Comparison of ENCODE assay signal across 8 mouse cellular contexts in the genomic region with DNA sequence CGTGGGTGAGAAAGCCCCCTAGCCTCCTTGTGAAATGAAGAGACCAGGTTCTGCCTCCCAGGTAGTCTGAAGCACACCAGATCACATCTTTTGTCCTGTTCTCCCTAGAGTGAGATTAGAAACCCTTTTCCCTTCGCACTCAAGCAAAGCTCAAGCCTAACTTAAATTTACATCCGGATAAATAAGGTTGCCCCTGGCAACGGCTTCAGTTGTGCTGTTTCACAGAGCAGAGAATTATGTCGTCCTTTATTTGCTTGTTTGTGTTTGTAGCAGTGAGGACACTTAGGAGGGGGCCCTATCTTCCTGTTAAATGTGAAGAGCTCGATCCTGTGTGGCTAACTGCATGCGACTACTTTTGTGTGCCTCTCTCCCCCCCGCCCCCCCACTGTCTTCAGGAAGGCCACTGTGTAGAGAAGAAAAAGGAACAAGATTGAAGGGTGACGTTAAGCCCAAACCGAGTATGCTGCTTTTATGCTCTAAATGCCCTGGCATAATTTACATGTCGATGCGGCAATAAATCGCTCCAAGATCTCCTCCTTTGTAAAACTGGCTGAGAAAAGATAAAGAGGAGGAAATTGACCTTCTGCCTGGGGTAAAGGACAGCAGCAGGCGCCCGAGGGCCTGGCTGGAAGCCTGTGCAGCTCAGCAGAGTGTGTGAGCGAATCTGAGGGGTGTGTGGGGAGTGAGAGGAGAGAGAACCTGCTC.
DNase-seq lines count a peak whose midpoint lies in the region; ATAC-seq and TF ChIP-seq lines count a peak whose summit lies in the region.

No protein-coding gene starts in this region.

- H3K36me3 ChIP-seq in forebrain, embryonic 15.5 days = no peaks in the 10 kb centered on the region

- peak; percentile 57; the same call in 1 of the 2 replicates for ATAC-seq in cerebellum, adult (ENCODE audit: insufficient number of reproducible peaks, low FRiP score, low TSS enrichment)
- peak; percentile 79 for ATAC-seq in forebrain, embryonic 15.5 days (replicated peaks)

- H3K4me1 ChIP-seq in forebrain, embryonic 15.5 days = peaks cover 38% of the 10 kb centered on the region

- peak overlapping the region; percentile 30 for H3K4me2 ChIP-seq in forebrain, embryonic 15.5 days (replicated peaks)

- no peak overlapping the region for H3K4me3 ChIP-seq in forebrain, embryonic 15.5 days
- no peak overlapping the region for H3K4me3 ChIP-seq in layer of hippocampus, adult 2 months

- peak overlapping the region; percentile 75 for H3K27ac ChIP-seq in forebrain, embryonic 15.5 days (replicated peaks)
- H3K27ac ChIP-seq in layer of hippocampus, adult 2 months = no peak overlapping the region

- 2% methylated on average over 16 of the region's 16 CpGs for WGBS in forebrain, embryonic 15.5 days

- peak; percentile 22 to 76 for DNase-seq in adrenal gland, adult (ENCODE audit: inconsistent age in 2 of 2, low spot score in 1 of 2)
- DNase-seq in adrenal gland, postnatal 4 days (ENCODE audit: low spot score in 2 of 2) = no peak
- DNase-seq in kidney, postnatal 10 days = peak; percentile 43
- peak; percentile 24 for DNase-seq in right cerebral cortex, postnatal 4 days
- DNase-seq in layer of hippocampus, adult 2 months (ENCODE audit: low spot score in 2 of 2) = no peak
- DNase-seq in lung, postnatal 14 days = no peak

- no peak overlapping the region for H3K9ac ChIP-seq in forebrain, embryonic 15.5 days (replicated peaks)

- no peak for TF ChIP-seq CTCF in layer of hippocampus, adult 2 months (conservative IDR thresholded peaks at IDR 0.05)

- no peaks in the 10 kb centered on the region for H3K9me3 ChIP-seq in forebrain, embryonic 15.5 days

- H3K27me3 ChIP-seq in forebrain, embryonic 15.5 days = no peaks in the 10 kb centered on the region

Comparison
In these comparisons a context has a peak if more than half of its experiments do, and no peak if none do; other contexts are left out.
1. DNase-seq: peak in adrenal gland, adult (2 of 2), kidney, postnatal 10 days (single experiment) and right cerebral cortex, postnatal 4 days (single experiment); none in adrenal gland, postnatal 4 days (0 of 2), layer of hippocampus, adult 2 months (0 of 2) and lung, postnatal 14 days (single experiment).